Mouse (Mus musculus) spleen, postnatal 14 days (tissue): ENCODE data around the gene Btbd35f20.
"Not testable (repeated sequence)": the region's sequence is repeated elsewhere in the genome, so short reads cannot be mapped to it uniquely, and the experiment has no call there.

ENCODE experiments used
- DNase-seq, 2 experiments: peaks; one replicate each; pipeline ENCODE4 v3.0.0; 2021 to 2022; ENCODE audit warnings: low spot score in 2 of 2

The Btbd35f20 gene

GRCm38 (mm10) chrX:4291145-4291544 lies at the start of gene Btbd35f20:
TSS of gene Btbd35f20 (minus strand) at chrX:4291245.
- DNase-seq: not testable (repeated sequence)
